Mouse (Mus musculus) heart, adult 9 months (tissue): Measurements from ENCODE around the gene Bves.
"Not testable (repeated sequence)": the region's sequence is repeated elsewhere in the genome, so short reads cannot be mapped to it uniquely, and the experiment has no call there.

Experiments used
- DNase-seq, 2 experiments: peaks; one replicate each; pipeline ENCODE4 v3.0.0; 2022; ENCODE audit warnings: low spot score in 2 of 2

Bves gene

DNA sequence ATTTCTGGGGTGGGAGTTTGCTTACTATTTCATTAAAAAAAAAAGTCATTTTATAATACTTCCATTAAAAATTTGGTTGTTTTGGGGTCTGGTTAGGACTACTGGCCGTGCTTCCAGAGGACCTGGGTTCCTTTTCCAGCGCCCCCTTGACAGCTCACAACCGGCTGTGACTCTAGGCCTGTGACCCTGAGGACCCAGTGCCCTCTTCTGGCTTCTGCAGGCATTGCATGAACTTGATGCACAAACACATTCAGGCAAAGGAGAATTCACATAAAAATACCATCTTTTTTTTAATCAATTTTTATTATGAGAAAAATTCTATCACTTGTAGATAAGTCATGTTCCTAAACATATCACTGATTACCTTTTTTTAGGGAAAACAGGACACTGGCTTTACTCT, 12.6 kb downstream of the Bves start:
- not testable (repeated sequence) for DNase-seq

DNA sequence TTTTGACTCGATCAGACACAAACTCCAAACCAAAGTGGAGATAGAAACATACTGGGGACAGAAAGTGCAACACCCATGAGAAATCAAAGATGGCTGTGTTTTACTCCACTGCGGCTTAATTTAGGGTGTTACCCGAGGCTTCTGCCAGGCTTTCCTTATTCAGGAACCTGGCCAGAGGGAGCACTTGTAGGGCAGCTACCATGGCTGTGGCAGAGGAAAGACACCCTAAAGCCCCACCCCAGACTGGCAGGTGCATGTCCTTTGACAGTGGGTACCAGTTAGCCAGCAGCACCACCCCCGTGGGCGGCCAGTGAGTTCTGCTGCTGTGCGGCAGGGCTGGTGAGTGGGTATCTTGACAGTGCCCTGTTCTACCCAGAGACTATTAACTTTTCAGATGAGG, 20.5 kb downstream of the Bves start:
- no peak for DNase-seq

DNA sequence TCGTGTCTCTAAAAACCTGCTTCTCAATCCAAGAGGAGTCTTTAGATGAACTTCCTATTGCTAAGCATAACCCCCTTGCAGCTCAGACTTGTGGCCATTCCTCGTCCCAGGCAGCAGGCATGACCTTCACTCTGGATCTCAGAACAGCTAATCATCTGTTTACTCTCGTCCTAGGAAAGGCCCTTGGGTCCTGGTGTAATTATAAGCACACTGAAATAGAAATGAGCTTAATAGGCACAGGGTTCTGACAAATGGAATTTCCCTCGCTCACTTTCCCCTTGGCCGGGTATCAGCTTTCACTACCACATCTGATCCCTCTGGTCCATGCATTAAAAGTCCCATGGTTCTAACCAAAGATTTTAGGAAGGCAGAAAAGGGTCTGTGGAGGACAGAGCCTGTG, 27.8 kb downstream of the Bves start:
- peak; percentile 55 to 65 for DNase-seq

DNA sequence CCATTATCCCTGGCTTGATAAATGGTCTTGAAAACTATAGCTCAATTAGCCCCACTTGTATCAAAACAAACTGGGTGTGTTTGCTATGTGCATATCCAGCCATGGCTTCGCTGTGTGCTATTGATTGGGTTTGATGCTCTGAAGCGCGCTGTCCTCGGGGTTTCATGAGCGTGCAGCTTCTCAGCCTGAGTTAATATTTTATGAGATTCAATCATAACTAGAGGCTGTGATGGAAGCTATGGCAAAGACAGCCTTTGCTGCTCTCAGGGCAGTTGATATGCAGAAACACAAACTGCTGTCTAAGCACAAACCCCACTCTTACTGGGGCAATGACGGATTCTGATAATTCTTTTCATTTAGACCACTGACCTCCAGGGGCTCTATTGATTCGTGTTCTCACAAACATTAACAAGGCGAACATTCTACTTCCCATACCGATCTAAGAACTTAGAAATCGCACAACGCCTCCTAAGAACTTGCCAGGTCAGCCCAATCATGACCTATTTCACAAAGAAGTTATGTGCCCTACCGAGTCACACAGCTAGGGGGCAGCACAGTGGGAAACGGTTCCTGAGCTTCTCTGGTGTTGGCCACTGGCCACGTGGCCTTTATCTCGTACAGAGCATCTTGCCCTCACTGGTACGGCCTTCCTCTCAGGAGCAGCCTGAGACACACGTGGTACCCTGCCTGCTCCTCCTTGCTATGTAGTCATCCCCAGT, 31.6 kb downstream of the Bves start:
- no peak for DNase-seq

DNA sequence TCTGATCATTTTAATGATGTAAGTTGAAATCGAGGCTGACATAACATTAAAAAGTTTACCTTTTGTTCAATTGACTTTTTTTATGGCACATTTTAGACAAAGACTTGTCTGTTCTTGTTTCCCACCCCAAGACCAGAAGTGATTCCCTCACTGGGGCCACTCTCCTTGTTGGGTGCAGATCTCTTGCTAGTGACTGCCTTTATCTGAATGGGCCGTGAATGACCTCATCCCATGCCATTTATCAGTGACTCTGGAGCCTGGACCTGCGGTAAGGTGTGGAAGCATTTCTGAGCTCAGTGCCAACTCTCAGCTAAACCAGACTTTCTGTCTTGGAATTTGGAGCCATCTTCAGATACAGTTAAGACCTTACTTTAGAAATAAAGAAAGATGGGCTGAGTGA, 34.1 kb downstream of the Bves start:
- no peak for DNase-seq

DNA sequence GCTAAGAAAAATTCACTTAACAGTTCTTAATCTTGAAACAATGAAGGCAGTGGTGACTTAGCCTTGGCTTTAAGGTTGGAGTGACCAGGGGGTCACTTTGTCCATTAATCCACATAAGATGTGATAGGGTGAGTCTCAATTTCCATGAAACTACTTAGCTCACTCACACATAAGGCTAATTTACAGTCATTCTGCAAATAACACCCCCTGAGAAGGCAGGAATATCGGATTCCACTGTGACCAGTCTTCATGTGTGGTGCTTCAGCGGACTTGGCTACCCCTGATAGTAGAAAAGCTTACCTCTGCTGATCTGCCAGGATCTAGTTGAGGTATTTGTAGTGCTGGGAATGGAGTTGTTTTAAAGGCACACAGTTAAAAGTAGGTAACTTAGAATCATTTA, 35.0 kb downstream of the Bves start:
- DNase-seq: no peak

DNA sequence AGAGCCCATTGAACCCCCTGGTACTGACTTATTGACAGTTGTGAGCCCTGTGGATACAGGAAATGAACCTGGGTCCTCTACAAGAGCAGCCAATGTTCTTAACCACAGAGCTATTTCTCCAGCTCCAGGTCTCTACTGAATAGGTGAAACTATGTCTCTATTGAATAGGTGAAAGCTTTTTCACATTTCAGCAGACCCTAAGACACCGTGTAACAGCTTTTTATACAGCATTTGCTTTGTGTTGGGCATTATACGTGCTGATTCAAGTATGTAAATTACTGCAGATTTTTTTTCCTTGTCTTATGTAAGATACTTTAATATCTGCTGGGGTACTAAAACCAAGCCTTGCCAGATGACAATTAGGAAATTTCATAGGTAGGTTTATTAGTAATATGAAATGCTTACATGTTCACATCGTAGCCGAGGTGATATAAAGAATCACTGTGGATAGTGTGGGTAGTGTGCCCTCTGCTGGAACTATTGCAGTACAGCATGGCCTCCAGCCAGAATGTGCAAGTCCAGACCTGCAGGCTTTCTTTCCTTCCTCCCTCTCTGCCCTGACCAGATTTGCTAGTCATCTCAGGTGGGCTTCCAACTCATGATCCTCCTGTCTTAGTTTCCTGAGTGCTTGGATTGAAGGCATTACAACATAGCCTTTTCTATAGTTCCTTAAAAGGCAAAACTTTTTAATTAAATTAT, 37.6 kb downstream of the Bves start:
- DNase-seq: peak in 1 of 2 experiments; percentile 39

DNA sequence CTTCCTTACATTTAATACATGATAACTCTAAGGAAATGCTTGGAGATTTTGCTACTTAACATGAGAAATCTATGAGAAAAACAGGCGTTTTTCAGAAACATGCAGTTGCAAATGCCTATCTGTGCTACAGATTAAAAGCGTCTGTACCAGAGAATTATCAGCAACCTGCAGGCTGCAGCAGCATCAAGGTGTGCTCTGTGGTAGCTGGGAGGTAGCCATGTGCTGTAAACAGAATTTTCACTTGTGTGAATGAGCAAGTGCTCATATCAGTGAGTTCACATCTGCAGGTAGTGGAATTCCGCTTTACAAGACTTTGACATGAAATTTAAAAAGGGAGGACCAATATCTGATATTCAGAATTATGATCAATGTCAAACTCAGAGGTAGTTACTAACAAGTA, 42.7 kb downstream of the Bves start:
- DNase-seq: no peak

DNA sequence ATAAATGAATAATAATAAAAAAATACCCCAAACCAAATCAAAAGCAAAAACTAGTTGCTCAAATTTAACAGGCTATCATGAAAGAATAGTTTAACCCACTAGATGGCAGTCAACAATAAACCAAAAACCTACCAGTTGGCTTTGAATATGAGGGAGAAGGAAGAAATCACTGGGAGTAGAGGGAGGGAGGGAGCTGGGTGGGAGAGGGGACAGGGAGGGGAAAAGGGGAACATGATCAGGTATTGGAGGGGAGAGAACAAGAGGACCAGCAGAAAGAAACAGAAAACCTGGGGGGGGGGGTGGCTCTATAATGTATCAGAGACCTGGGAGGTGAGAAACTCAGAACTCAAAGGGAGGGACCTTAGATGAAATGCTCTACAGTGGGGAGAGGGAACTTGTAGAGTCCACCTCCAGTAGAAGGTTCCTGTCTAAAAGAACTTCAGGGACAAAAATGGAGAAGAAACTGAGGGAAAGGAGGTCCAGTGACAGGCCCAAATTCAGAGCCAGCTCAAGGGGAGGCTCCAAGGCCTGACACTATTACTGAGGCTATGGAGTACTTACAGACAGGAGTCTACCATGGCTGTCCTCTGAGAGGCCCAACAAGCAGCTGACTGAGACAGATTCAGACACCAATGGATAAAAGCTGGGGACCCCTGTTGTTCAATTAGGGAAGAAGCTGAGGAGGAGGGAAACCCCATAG, 46.5 kb downstream of the Bves start:
- no peak for DNase-seq

DNA sequence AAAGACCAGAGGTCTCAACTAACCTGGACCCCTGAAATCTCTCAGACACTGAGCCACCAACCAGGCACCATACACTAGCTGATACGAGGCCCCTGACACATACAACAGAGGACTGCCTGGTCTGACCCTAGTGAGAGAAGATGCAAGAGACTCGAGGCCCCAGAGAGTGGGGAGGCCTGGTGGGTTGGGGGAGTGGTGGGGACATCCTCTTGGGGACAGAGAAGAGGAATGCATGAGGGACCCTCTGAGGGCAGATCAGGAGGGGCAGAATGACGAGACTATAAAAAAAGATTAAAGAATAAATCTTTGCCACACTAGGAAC, 47.0 kb downstream of the Bves start:
- no peak for DNase-seq

DNA sequence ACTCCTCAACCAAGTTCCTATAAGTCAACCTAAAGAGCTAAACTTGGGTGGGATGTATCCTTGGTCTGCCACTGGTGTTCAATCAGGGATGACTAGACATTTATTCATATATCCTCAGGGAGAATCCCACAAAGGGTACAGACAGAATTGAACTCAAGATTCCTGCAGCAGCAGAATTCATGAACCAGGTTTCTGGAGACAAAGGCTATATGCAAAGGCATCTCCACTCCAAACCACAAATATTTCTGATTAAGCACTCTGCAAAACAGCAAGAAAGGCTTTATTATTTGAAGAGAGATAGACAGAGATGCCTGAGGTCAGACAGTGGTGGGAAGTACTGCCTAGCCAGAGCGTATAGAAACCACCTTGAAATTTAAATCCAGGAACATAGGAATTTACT, 62.6 kb downstream of the Bves start:
- no peak for DNase-seq

DNA sequence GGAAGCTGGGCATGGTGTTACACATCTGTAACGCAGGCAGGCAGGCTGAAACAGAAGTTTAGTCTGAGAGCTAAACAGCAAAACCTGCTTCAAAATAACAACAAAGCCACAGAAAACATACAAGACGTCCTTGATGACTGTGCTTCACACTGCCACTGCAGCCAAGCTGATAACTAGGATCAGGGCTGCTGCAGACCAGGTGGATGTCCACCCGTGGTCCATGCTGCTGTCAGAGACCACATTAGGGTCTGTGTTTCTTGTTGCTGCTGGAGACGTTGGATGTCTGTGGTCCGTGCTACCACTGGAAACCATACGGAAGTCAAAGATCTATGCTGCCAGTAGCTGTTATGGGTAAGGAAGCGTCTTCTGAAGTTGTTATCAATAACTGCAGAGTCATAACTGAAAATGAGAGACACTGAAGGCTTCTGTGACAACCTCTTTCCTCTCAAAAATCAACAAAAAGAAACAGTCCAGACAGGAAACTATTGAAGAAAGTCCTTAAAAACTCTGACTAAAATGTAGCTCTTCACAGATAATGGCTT, 64.2 kb downstream of the Bves start:
- DNase-seq: no peak

DNA sequence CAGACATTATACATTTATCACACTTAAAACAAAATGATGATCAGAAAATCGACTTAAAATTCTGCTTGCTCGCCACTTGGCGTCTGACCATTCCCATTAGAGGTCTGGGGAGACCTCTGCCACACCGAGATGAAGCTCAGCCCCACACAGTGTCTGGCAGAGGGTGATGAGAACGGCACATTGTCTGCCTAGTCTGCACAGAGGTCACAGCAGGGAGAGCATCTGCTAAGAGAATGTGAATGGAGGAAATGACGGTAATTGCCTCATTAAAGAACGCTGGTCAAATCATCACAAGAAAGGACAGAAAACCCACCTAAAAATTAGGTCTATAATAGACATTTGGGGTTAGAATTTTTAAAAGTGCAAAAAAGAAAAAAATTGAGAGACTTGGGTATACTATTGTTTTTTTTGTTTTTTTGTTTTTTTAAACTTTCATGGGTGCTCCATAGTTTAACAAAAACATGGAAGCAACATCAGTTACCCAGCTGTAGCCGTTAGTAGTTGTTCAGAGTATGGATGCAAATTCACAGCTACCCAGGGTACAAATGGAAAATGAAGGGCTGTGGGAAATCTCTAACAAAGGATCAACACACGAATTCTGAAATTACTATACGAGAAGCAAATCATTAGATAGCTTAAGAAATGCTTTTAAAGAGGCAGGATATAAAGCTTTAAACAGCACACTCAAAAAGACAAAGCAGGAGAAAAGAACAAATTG, 75.2 kb downstream of the Bves start:
- DNase-seq: no peak

DNA sequence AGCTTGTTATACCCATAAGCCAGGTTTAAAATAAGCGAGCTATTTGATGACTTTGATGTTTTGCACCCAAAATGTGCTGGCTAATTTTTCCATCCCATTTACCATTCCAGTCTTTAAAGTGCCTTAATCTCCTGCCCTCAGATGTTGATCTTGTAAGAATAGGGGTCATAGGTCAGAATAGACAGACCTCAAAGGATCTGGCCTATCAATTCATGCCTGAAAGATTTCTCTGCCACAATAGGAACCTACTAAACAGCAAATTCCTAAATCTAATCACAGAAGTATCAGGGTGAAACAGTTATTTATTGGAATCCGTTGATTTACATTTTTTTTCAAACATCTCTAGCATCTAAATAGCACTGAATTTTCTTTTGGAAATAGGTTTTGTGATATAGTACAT, 76.2 kb downstream of the Bves start:
- no peak for DNase-seq

DNA sequence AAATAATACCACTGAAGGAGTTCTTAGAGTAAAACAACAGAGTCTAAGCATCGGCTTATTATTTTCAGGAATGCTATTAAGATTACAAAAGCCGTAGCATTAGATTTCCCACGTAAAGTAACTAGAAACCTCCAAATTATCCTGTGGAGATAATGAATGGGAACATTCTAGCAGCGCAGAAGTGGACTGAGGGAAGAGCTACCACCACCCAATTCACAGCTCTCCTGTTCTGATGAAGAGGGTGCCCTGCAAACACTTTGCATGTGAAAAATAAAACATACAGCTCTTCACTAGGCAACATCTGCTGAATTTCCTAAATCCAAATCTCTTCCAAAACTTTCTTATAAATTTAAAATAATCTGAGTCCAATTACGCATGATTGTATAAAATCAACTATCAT, 76.6 kb downstream of the Bves start:
- DNase-seq: no peak
